Mouse (Mus musculus): ENCODE data around the gene Ehbp1. TPM values are rescaled to one million over a fixed set of nuclear protein-coding genes. Genes with fewer than 3 reads are reported as not detected.

Gene Ehbp1
- polyA plus RNA-seq, 1 experiment from 2014 or later: 3.1 TPM

- 0 out of 2 replicates have a peak, but pooled peaks cover under 1% of the 10 kb centered on the region for H3K36me3 ChIP-seq (ENCODE audit: control insufficient read depth, insufficient read depth)
- H3K9me3 ChIP-seq (ENCODE audit: control insufficient read depth): no peaks in the 10 kb centered on the region
- WGBS: 1% methylated on average over 6 of the region's 6 CpGs
- no peak for TF ChIP-seq CTCF (IDR thresholded peaks at IDR 0.05; ENCODE audit: low read depth)
- H3K4me2 ChIP-seq (replicated peaks; ENCODE audit: low read depth): peak overlapping the region; percentile 90
- no peaks in the 10 kb centered on the region for H3K27me3 ChIP-seq (replicated peaks; ENCODE audit: control insufficient read depth, insufficient read depth, low read length)
- peak overlapping the region; percentile 50 for H3K9ac ChIP-seq (ENCODE audit: low read depth, low read length)
- H3K4me3 ChIP-seq (ENCODE audit: low read depth, low read length): peak overlapping the region; percentile 79
- H3K27ac ChIP-seq (ENCODE audit: low read depth, low read length): peak overlapping the region; percentile 85
- ATAC-seq: peak; percentile 3; the same call in 1 of the 2 replicates
- 0 out of 2 replicates have a peak, but pooled peaks cover 3% of the 10 kb centered on the region for H3K4me1 ChIP-seq (replicated peaks; ENCODE audit: control insufficient read depth, insufficient read depth, low read length)
Observed at GRCm38 (mm10) chr11:22287513-22287900, 54.6 kb downstream of the Ehbp1 start.

- TF ChIP-seq CTCF (IDR thresholded peaks at IDR 0.05; ENCODE audit: low read depth): peak; percentile 4; the same call in 1 of the 2 replicates
- no peaks in the 10 kb centered on the region for H3K9me3 ChIP-seq (ENCODE audit: control insufficient read depth)
Observed at GRCm38 (mm10) chr11:22286885-22287512, 55.1 kb downstream of the Ehbp1 start.

GRCm38 (mm10) chr11:22286371-22286872, 55.7 kb downstream of the Ehbp1 start:
- 0 out of 2 replicates have a peak, but pooled peaks cover 3% of the 10 kb centered on the region for H3K4me1 ChIP-seq (replicated peaks; ENCODE audit: control insufficient read depth, insufficient read depth, low read length)
- H3K36me3 ChIP-seq (ENCODE audit: control insufficient read depth, insufficient read depth): 0 out of 2 replicates have a peak, but pooled peaks cover 10% of the 10 kb centered on the region
- peak; percentile 50 for ATAC-seq
- H3K27ac ChIP-seq (ENCODE audit: low read depth, low read length): peak overlapping the region; percentile 76
- H3K4me2 ChIP-seq (replicated peaks; ENCODE audit: low read depth): peak overlapping the region; percentile 90
- no peaks in the 10 kb centered on the region for H3K9me3 ChIP-seq (ENCODE audit: control insufficient read depth)
- H3K9ac ChIP-seq (ENCODE audit: low read depth, low read length): peak overlapping the region; percentile 78
- peak; percentile 43 for TF ChIP-seq CTCF (IDR thresholded peaks at IDR 0.05; ENCODE audit: low read depth)
- no peaks in the 10 kb centered on the region for H3K27me3 ChIP-seq (replicated peaks; ENCODE audit: control insufficient read depth, insufficient read depth, low read length)
- under 1% methylated on average over 35 of the region's 39 CpGs for WGBS
- peak overlapping the region; percentile 79 for H3K4me3 ChIP-seq (ENCODE audit: low read depth, low read length)

More at GRCm38 (mm10) chr11:22286885-22287512, 55.1 kb downstream of the Ehbp1 start:
- no peaks in the 10 kb centered on the region for H3K27me3 ChIP-seq (replicated peaks; ENCODE audit: control insufficient read depth, insufficient read depth, low read length)
- under 1% methylated on average over 38 of the region's 43 CpGs for WGBS
- H3K36me3 ChIP-seq (ENCODE audit: control insufficient read depth, insufficient read depth): 0 out of 2 replicates have a peak, but pooled peaks cover 4% of the 10 kb centered on the region
- H3K4me1 ChIP-seq (replicated peaks; ENCODE audit: control insufficient read depth, insufficient read depth, low read length): 0 out of 2 replicates have a peak, but pooled peaks cover 3% of the 10 kb centered on the region
- peak overlapping the region; percentile 79 for H3K4me3 ChIP-seq (ENCODE audit: low read depth, low read length)
- peak overlapping the region; percentile 90 for H3K4me2 ChIP-seq (replicated peaks; ENCODE audit: low read depth)
- peak overlapping the region; percentile 78 for H3K9ac ChIP-seq (ENCODE audit: low read depth, low read length)
- peak; percentile 99 for ATAC-seq
- H3K27ac ChIP-seq (ENCODE audit: low read depth, low read length): peak overlapping the region; percentile 85

- no peaks in the 10 kb centered on the region for H3K27me3 ChIP-seq (replicated peaks; ENCODE audit: control insufficient read depth, insufficient read depth, low read length)
- H3K9ac ChIP-seq (ENCODE audit: low read depth, low read length): no peak overlapping the region
- H3K4me2 ChIP-seq (replicated peaks; ENCODE audit: low read depth): no peak overlapping the region
- H3K9me3 ChIP-seq (ENCODE audit: control insufficient read depth): no peaks in the 10 kb centered on the region
- no peak overlapping the region for H3K4me3 ChIP-seq (ENCODE audit: low read depth, low read length)
- H3K36me3 ChIP-seq (ENCODE audit: control insufficient read depth, insufficient read depth): peaks cover 15% of the 10 kb centered on the region
- no peaks in the 10 kb centered on the region for H3K4me1 ChIP-seq (replicated peaks; ENCODE audit: control insufficient read depth, insufficient read depth, low read length)
- no peak for ATAC-seq
- no peak overlapping the region for H3K27ac ChIP-seq (ENCODE audit: low read depth, low read length)
- WGBS: 90% methylated on average over 3 of the region's 3 CpGs
- TF ChIP-seq CTCF (IDR thresholded peaks at IDR 0.05; ENCODE audit: low read depth): no peak
Observed at GRCm38 (mm10) chr11:22276656-22277055, 65.4 kb downstream of the Ehbp1 start.

GRCm38 (mm10) chr11:22274144-22274543, 67.9 kb downstream of the Ehbp1 start:
- no peak overlapping the region for H3K27ac ChIP-seq (ENCODE audit: low read depth, low read length)
- peaks cover 12% of the 10 kb centered on the region for H3K36me3 ChIP-seq (ENCODE audit: control insufficient read depth, insufficient read depth)
- ATAC-seq: peak; percentile 13; the same call in 1 of the 2 replicates
- H3K4me1 ChIP-seq (replicated peaks; ENCODE audit: control insufficient read depth, insufficient read depth, low read length): no peaks in the 10 kb centered on the region
- no peak overlapping the region for H3K9ac ChIP-seq (ENCODE audit: low read depth, low read length)
- no peaks in the 10 kb centered on the region for H3K27me3 ChIP-seq (replicated peaks; ENCODE audit: control insufficient read depth, insufficient read depth, low read length)
- H3K4me2 ChIP-seq (replicated peaks; ENCODE audit: low read depth): no peak overlapping the region
- no peak overlapping the region for H3K4me3 ChIP-seq (ENCODE audit: low read depth, low read length)
- no peak for TF ChIP-seq CTCF (IDR thresholded peaks at IDR 0.05; ENCODE audit: low read depth)
- no peaks in the 10 kb centered on the region for H3K9me3 ChIP-seq (ENCODE audit: control insufficient read depth)
- WGBS: 57% methylated on average over 2 of the region's 2 CpGs

GRCm38 (mm10) chr11:22273378-22273777, 68.7 kb downstream of the Ehbp1 start:
- H3K27me3 ChIP-seq (replicated peaks; ENCODE audit: control insufficient read depth, insufficient read depth, low read length): no peaks in the 10 kb centered on the region
- no peaks in the 10 kb centered on the region for H3K4me1 ChIP-seq (replicated peaks; ENCODE audit: control insufficient read depth, insufficient read depth, low read length)
- no peak for TF ChIP-seq CTCF (IDR thresholded peaks at IDR 0.05; ENCODE audit: low read depth)
- no peak overlapping the region for H3K27ac ChIP-seq (ENCODE audit: low read depth, low read length)
- no peak overlapping the region for H3K4me3 ChIP-seq (ENCODE audit: low read depth, low read length)
- H3K9me3 ChIP-seq (ENCODE audit: control insufficient read depth): no peaks in the 10 kb centered on the region
- peaks cover 12% of the 10 kb centered on the region for H3K36me3 ChIP-seq (ENCODE audit: control insufficient read depth, insufficient read depth)
- H3K9ac ChIP-seq (ENCODE audit: low read depth, low read length): no peak overlapping the region
- no peak for ATAC-seq
- no peak overlapping the region for H3K4me2 ChIP-seq (replicated peaks; ENCODE audit: low read depth)
- WGBS: 79% methylated on average over 7 of the region's 7 CpGs

Measured in intestine, postnatal 0 days (tissue).